Comparison of ENCODE assay signal across 8 mouse cellular contexts in genomic region chr15:80572291-80572690, GRCm38 (mm10). TPM values are rescaled to one million over a fixed set of nuclear protein-coding genes. Genes with fewer than 3 reads are reported as not detected.
A peak's percentile ranks its signal among the peaks of the same experiment; 100 is the strongest.
DNase-seq lines count a peak whose midpoint lies in the region; ATAC-seq lines count a peak whose summit lies in the region.
"Had no signal": no experiment of that assay in that cellular context is flagged by ENCODE, and none has a peak within 500 bp of the region (broad histone marks: within the 10 kb centered on the region; RNA-seq: fewer than 3 reads in every experiment).

Gene Grap2 (plus strand): TSS chr15:80572594.

- ATAC-seq in heart, embryonic 11.5 days (replicated peaks; ENCODE audit: insufficient number of reproducible peaks, low FRiP score, low TSS enrichment), result no peak
- ATAC-seq: midbrain, embryonic 13.5 days had no signal

- H3K27me3 ChIP-seq in heart, embryonic 11.5 days (ENCODE audit: control insufficient read depth, insufficient read depth, low read length), result peaks cover 40% of the 10 kb centered on the region

- DNase-seq in R1 (ENCODE audit: low read depth, low spot score), result peak; percentile 69
- peak; percentile 73 for DNase-seq in lung, postnatal 36 days
- DNase-seq in thymus, adult 18-20 months, result peak; percentile 88 to 95
- DNase-seq in layer of hippocampus, postnatal 10 days (ENCODE audit: low spot score in 2 of 2), result no peak
- no peak for DNase-seq in layer of hippocampus, postnatal 14 days (ENCODE audit: low spot score in 2 of 2)
- no peak for DNase-seq in c-Kit-positive CD71-positive TER-119-positive erythroid progenitor cells, embryonic 14.5 days (ENCODE audit: low spot score)

- H3K27ac ChIP-seq in heart, embryonic 11.5 days (ENCODE audit: low read depth, low read length), result no peak within 1 kb of the TSS
- H3K27ac ChIP-seq: midbrain, embryonic 13.5 days had no signal

- H3K9ac ChIP-seq in heart, embryonic 11.5 days (ENCODE audit: low read depth, low read length), result no peak within 1 kb of the TSS
- H3K9ac ChIP-seq: midbrain, embryonic 13.5 days had no signal

- no peak within 1 kb of the TSS; the same call in 1 of the 2 replicates for H3K4me2 ChIP-seq in heart, embryonic 11.5 days
- H3K4me2 ChIP-seq: midbrain, embryonic 13.5 days had no signal

- WGBS in heart, embryonic 11.5 days (ENCODE audit: insufficient replicate concordance), result 47% methylated on average over 12 of the region's 12 CpGs

- H3K4me1 ChIP-seq in heart, embryonic 11.5 days (ENCODE audit: control insufficient read depth, insufficient read depth, low read length), result no peaks in the 10 kb centered on the region

- no peak within 1 kb of the TSS for H3K4me3 ChIP-seq in heart, embryonic 11.5 days (ENCODE audit: low read depth, low read length)
- H3K4me3 ChIP-seq: midbrain, embryonic 13.5 days had no signal

- no peaks in the 10 kb centered on the region for H3K9me3 ChIP-seq in heart, embryonic 11.5 days (replicated peaks; ENCODE audit: control insufficient read depth, low read length)
- H3K9me3 ChIP-seq: midbrain, embryonic 13.5 days had no signal

- H3K36me3 ChIP-seq in heart, embryonic 11.5 days (ENCODE audit: control insufficient read depth, insufficient read depth, low read length), result no peaks in the 10 kb centered on the region
- H3K36me3 ChIP-seq: midbrain, embryonic 13.5 days had no signal

RNA-seq across cellular contexts. Expression of gene Grap2, which starts in this region (rescaled TPM):
- 12.8 and 16.0 TPM in 2 replicates for polyA plus RNA-seq in heart, embryonic 11.5 days (2014; fragmentation: Nextera tagmentation; extraction: Ambion mirVana)
- total RNA-seq in layer of hippocampus, postnatal 10 days (2021), result under 1 TPM; 0.59 to 0.78 TPM
- under 1 TPM; 0.64 to 0.85 TPM for total RNA-seq in layer of hippocampus, postnatal 14 days (2021)

Comparison
In these comparisons a context has a peak if more than half of its experiments do, and no peak if none do; other contexts are left out.
1. DNase-seq: peak in R1 (single experiment), lung, postnatal 36 days (single experiment) and thymus, adult 18-20 months (2 of 2); none in layer of hippocampus, postnatal 10 days (0 of 2), layer of hippocampus, postnatal 14 days (0 of 2) and c-Kit-positive CD71-positive TER-119-positive erythroid progenitor cells, embryonic 14.5 days (single experiment).